Mouse (Mus musculus) right cerebral cortex, adult 18-20 months (tissue): ENCODE results near the gene Rplp2.
A peak's percentile ranks its signal among the peaks of the same experiment; 100 is the strongest.

Source experiments
- DNase-seq: peaks from one replicate; pipeline ENCODE4 v3.0.0; 2022; ENCODE audit warnings: mixed read lengths

The Rplp2 gene

GRCm38 (mm10) chr7:141453636-141454035 is 6.5 kb downstream of the Rplp2 start:
- no peak for DNase-seq

GRCm38 (mm10) chr7:141454967-141455551 is 7.9 kb downstream of the Rplp2 start, which contains the start of gene Pnpla2:
Pnpla2 (plus strand) TSS chr7:141455198.
- DNase-seq: peak; percentile 93

GRCm38 (mm10) chr7:141455610-141456314 is 8.6 kb downstream of the Rplp2 start:
- DNase-seq: peak; percentile 53

GRCm38 (mm10) chr7:141456739-141457138 is 9.6 kb downstream of the Rplp2 start:
- DNase-seq: no peak

GRCm38 (mm10) chr7:141457236-141457635 is 10.1 kb downstream of the Rplp2 start:
- no peak for DNase-seq

GRCm38 (mm10) chr7:141457986-141458660 is 11.0 kb downstream of the Rplp2 start:
- DNase-seq: no peak

- DNase-seq: no peak
These were observed 11.5 kb downstream of the Rplp2 start for GRCm38 (mm10) chr7:141458661-141459060.

- DNase-seq: no peak
These were observed 12.1 kb downstream of the Rplp2 start for GRCm38 (mm10) chr7:141459301-141459711.

- no peak for DNase-seq
These were observed 12.8 kb downstream of the Rplp2 start for GRCm38 (mm10) chr7:141460001-141460390.

- no peak for DNase-seq
These were observed 13.4 kb downstream of the Rplp2 start, which contains the start of gene Cracr2b for GRCm38 (mm10) chr7:141460391-141461113. Cracr2b (plus strand) TSS chr7:141461094.

- DNase-seq: no peak
These were observed 14.6 kb downstream of the Rplp2 start for GRCm38 (mm10) chr7:141461521-141462332.

- no peak for DNase-seq
These were observed 15.2 kb downstream of the Rplp2 start for GRCm38 (mm10) chr7:141462333-141462821.

GRCm38 (mm10) chr7:141463824-141464602 is 16.8 kb downstream of the Rplp2 start:
- no peak for DNase-seq

- DNase-seq: no peak
These were observed 17.5 kb downstream of the Rplp2 start for GRCm38 (mm10) chr7:141464603-141465201.

- DNase-seq: no peak
These were observed 18.3 kb downstream of the Rplp2 start for GRCm38 (mm10) chr7:141465388-141466044.

GRCm38 (mm10) chr7:141466045-141466394 is 18.9 kb downstream of the Rplp2 start:
- DNase-seq: no peak

GRCm38 (mm10) chr7:141466607-141467148 is 19.5 kb downstream of the Rplp2 start:
- DNase-seq: no peak

- DNase-seq: peak; percentile 71
These were observed 20.3 kb downstream of the Rplp2 start, which contains the start of gene Cd151 for GRCm38 (mm10) chr7:141467230-141468030. Cd151 (plus strand) TSS chr7:141467392.

- DNase-seq: no peak
These were observed 21.0 kb downstream of the Rplp2 start for GRCm38 (mm10) chr7:141468164-141468521.
